Mouse (Mus musculus): Measurements from ENCODE around the gene Paox. TPM values are rescaled to one million over a fixed set of nuclear protein-coding genes. Genes with fewer than 3 reads are reported as not detected.
A peak's percentile ranks its signal among the peaks of the same experiment; 100 is the strongest.
"Not testable (repeated sequence)": the region's sequence is repeated elsewhere in the genome, so short reads cannot be mapped to it uniquely, and the experiment has no call there.

The Paox gene
- polyA plus RNA-seq, 1 experiment from 2014 or later, result 20.5 TPM

GRCm38 (mm10) chr7:140122765-140123164 is 7.2 kb downstream of the Paox start:
- 33% methylated on average over 4 of the region's 4 CpGs for whole genome bisulfite sequencing
- no peak for ATAC-seq (ENCODE audit: insufficient number of reproducible peaks, low FRiP score, low TSS enrichment, low read depth)

DNA sequence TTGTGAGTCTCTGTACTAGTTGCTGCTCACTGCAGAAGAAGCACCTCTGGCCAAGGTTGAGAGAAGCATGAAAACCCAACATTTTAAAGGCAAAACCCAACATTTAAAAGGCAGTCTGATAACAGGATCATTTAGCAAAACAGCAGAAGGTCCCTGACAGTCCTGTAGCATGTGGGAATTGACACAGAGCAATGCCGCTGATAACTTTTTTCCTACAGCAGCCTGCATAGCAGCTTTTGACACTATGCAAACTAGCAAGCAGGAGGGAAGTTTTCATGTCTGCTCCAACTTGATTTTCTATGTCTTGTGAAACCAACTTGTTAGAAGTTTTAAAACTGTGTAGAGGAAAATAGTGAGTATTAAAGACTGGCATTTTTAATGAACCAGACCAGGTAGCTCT is 8.8 kb downstream of the Paox start:
- Histone ChIP-seq H3K36me3 (0 out of 2 replicates have a peak, but pooled peaks cover 5% of the 10 kb centered on the region), H3K4me3 (replicated peaks) (no peak overlapping the region), H3K27me3 (0 out of 2 replicates have a peak, but pooled peaks cover 3% of the 10 kb centered on the region), H3K9me3 (replicated peaks) (no peaks in the 10 kb centered on the region), H3K4me1 (peaks cover 16% of the 10 kb centered on the region), H3K4me2 (replicated peaks) (no peak overlapping the region), H3K9ac (no peak overlapping the region), H3K27ac (replicated peaks) (no peak overlapping the region)
- WGBS, result 93% methylated on average over 1 of the region's 1 CpGs
- no peak for ATAC-seq (ENCODE audit: insufficient number of reproducible peaks, low FRiP score, low TSS enrichment, low read depth)

More at GRCm38 (mm10) chr7:140122765-140123164, 7.2 kb downstream of the Paox start:
- Histone ChIP-seq H3K9ac (no peak overlapping the region), H3K4me1 (peaks cover 16% of the 10 kb centered on the region), H3K4me3 (replicated peaks) (no peak overlapping the region), H3K27ac (replicated peaks) (no peak overlapping the region), H3K27me3 (0 out of 2 replicates have a peak, but pooled peaks cover 3% of the 10 kb centered on the region), H3K4me2 (replicated peaks) (no peak overlapping the region), H3K9me3 (replicated peaks) (no peaks in the 10 kb centered on the region), H3K36me3 (no peaks in the 10 kb centered on the region)

- ATAC-seq (ENCODE audit: insufficient number of reproducible peaks, low FRiP score, low TSS enrichment, low read depth), result peak; percentile 97
Measured at GRCm38 (mm10) chr7:140125278-140126021, 9.9 kb downstream of the Paox start.

GRCm38 (mm10) chr7:140126022-140126350 is 10.4 kb downstream of the Paox start:
- Histone ChIP-seq H3K9ac (peak overlapping the region; percentile 93), H3K27ac (replicated peaks) (0 out of 2 replicates have a peak overlapping the region, but pooled peaks have one; percentile 31), H3K4me2 (replicated peaks) (peak overlapping the region; percentile 74), H3K4me3 (replicated peaks) (peak overlapping the region; percentile 91), H3K4me1 (peaks cover 16% of the 10 kb centered on the region), H3K9me3 (replicated peaks) (no peaks in the 10 kb centered on the region), H3K27me3 (0 out of 2 replicates have a peak, but pooled peaks cover 3% of the 10 kb centered on the region), H3K36me3 (peaks cover 20% of the 10 kb centered on the region)
- 4% methylated on average over 5 of the region's 5 CpGs for WGBS
- ATAC-seq (ENCODE audit: insufficient number of reproducible peaks, low FRiP score, low TSS enrichment, low read depth), result no peak

More at GRCm38 (mm10) chr7:140125278-140126021, 9.9 kb downstream of the Paox start:
- 2% methylated on average over 40 of the region's 40 CpGs for WGBS
- Histone ChIP-seq H3K36me3 (peaks cover 15% of the 10 kb centered on the region), H3K9ac (peak overlapping the region; percentile 93), H3K4me1 (peaks cover 16% of the 10 kb centered on the region), H3K27ac (replicated peaks) (0 out of 2 replicates have a peak overlapping the region, but pooled peaks have one; percentile 31), H3K4me2 (replicated peaks) (peak overlapping the region; percentile 74), H3K9me3 (replicated peaks) (no peaks in the 10 kb centered on the region), H3K27me3 (0 out of 2 replicates have a peak, but pooled peaks cover 3% of the 10 kb centered on the region), H3K4me3 (replicated peaks) (peak overlapping the region; percentile 91)

DNA sequence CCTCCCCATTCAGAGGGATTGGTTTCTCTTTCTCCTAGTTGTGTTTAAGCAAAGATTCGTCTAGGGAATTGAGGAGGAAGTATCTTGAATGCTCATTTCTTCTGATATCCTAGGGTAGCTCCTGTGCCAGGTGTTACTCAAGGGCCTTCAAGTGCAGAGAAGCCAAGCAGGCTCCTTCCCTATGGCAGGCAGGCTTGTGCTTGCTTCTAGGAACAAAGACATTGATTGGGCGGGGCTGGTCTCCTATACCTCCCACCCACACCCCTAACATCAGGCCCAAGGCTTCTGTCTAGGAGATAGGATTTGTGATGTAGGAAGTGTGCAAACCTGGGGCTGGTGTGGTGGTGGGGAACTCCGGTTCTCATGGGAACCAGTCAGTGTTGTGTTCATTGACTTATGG is 11.3 kb downstream of the Paox start:
- WGBS, result 74% methylated on average over 3 of the region's 3 CpGs

GRCm38 (mm10) chr7:140127911-140128310 is 12.3 kb downstream of the Paox start:
- ATAC-seq (ENCODE audit: insufficient number of reproducible peaks, low FRiP score, low TSS enrichment, low read depth), result no peak
- Histone ChIP-seq H3K36me3 (peaks cover 20% of the 10 kb centered on the region), H3K27ac (replicated peaks) (no peak overlapping the region), H3K4me3 (replicated peaks) (no peak overlapping the region), H3K27me3 (no peaks in the 10 kb centered on the region), H3K9ac (no peak overlapping the region), H3K4me2 (replicated peaks) (no peak overlapping the region), H3K4me1 (peaks cover 16% of the 10 kb centered on the region), H3K9me3 (replicated peaks) (no peaks in the 10 kb centered on the region)
- 87% methylated on average over 2 of the region's 2 CpGs for WGBS

More for the DNA sequence above, 11.3 kb downstream of the Paox start:
- peaks cover 16% of the 10 kb centered on the region for H3K4me1 ChIP-seq
- no peak overlapping the region for H3K4me3 ChIP-seq (replicated peaks)
- H3K27ac ChIP-seq (replicated peaks), result no peak overlapping the region
- H3K36me3 ChIP-seq, result peaks cover 20% of the 10 kb centered on the region
- no peaks in the 10 kb centered on the region for H3K27me3 ChIP-seq
- no peak for ATAC-seq (ENCODE audit: insufficient number of reproducible peaks, low FRiP score, low TSS enrichment, low read depth)
- no peaks in the 10 kb centered on the region for H3K9me3 ChIP-seq (replicated peaks)
- 0 out of 2 replicates have a peak overlapping the region, but pooled peaks have one; percentile 19 for H3K4me2 ChIP-seq (replicated peaks)
- H3K9ac ChIP-seq, result no peak overlapping the region

GRCm38 (mm10) chr7:140132184-140132583 is 16.6 kb downstream of the Paox start:
- H3K9me3 ChIP-seq (replicated peaks); ATAC-seq (ENCODE audit: insufficient number of reproducible peaks, low FRiP score, low TSS enrichment, low read depth): not testable (repeated sequence)

DNA sequence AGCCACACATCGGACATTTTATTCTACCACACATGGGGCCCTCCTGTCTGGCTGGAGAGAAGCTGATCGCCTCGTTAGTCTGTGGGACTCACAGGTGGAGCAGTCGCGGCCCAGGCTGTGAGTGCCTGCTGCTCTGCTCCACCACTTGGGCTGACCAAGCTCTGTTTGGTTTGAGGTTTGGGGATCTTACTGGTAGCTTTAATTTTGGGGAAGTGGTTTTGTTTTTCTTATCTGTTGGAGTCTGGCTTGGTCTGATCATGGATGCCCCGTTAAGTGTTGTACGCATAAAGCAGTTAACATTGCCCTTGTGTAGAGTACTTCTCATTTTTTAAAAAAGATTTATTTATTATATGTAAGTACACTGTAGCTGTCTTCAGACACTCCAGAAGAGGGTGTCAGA is 18.4 kb downstream of the Paox start:
- not testable (repeated sequence) for H3K27ac ChIP-seq (replicated peaks); H3K4me2 ChIP-seq (replicated peaks); H3K27me3 ChIP-seq; ATAC-seq (ENCODE audit: insufficient number of reproducible peaks, low FRiP score, low TSS enrichment, low read depth); H3K9ac ChIP-seq; H3K9me3 ChIP-seq (replicated peaks); H3K4me1 ChIP-seq; H3K4me3 ChIP-seq (replicated peaks)
- WGBS, result 94% methylated on average over 7 of the region's 7 CpGs
- peaks cover 24% of the 10 kb centered on the region for H3K36me3 ChIP-seq

More at GRCm38 (mm10) chr7:140132184-140132583, 16.6 kb downstream of the Paox start:
- peaks cover 29% of the 10 kb centered on the region for H3K36me3 ChIP-seq
- H3K27ac ChIP-seq (replicated peaks); H3K4me1 ChIP-seq; H3K9ac ChIP-seq; H3K4me3 ChIP-seq (replicated peaks); H3K4me2 ChIP-seq (replicated peaks); H3K27me3 ChIP-seq: not testable (repeated sequence)
- 83% methylated on average over 7 of the region's 7 CpGs for WGBS

GRCm38 (mm10) chr7:140135106-140135770 is 19.6 kb downstream of the Paox start:
- Histone ChIP-seq H3K4me1 (peaks cover 4% of the 10 kb centered on the region; the same call in 1 of the 2 replicates), H3K27me3 (no peaks in the 10 kb centered on the region), H3K4me3 (replicated peaks) (no peak overlapping the region), H3K27ac (replicated peaks) (no peak overlapping the region), H3K4me2 (replicated peaks) (no peak overlapping the region), H3K9me3 (replicated peaks) (no peaks in the 10 kb centered on the region), H3K36me3 (peaks cover 17% of the 10 kb centered on the region), H3K9ac (no peak overlapping the region)
- ATAC-seq (ENCODE audit: insufficient number of reproducible peaks, low FRiP score, low TSS enrichment, low read depth), result no peak
- WGBS, result 78% methylated on average over 5 of the region's 5 CpGs

DNA sequence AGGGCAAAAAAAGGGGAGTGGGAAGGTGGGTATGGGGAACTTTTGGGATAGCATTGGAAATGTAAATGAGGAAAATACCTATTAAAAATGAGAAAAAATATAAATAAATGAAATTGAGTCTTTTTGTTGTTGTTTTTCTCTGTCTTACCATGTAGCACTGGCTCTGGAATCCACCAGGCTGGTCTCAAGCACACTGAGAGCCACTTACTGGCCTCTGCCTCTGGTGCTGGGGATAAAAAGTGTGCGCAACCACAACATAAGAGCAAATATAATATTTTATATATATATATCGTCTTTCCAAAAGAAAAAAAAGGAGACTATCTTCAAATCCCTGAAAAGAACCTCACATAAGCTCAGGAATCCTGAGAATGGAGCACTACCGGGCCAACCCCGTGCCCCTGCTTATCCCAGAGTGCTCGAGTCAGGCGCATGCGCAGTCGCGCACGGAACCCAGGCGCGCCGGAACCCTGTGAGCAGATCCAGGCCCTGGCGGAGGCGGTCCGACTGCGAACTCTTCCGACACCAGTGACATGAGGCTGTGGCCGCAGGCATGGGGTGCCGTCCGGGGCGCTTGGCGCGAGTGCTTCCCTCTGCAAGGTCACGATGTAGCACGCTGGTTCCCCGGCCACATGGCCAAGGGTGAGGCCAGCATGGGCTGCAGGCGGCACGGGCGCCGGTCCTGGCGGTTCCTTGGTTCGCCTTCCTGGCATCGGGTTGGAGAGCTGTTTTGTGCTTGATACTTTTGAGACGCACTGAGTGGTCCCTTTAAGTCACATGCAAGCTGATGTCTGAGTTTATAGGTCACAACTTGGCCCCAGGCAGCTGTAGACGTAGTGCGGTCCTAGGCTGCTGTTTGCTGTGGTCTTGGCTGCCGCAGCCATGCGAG is 21.8 kb downstream of the Paox start, which contains the start of gene Mtg1:
Gene Mtg1, plus strand, starts transcription at position 430 of the 886 bp plus-strand sequence.
- 2% methylated on average over 39 of the region's 39 CpGs for WGBS
- H3K27ac ChIP-seq (replicated peaks), result peak within 1 kb of the TSS; percentile 85
- no peaks in the 10 kb centered on the region for H3K9me3 ChIP-seq (replicated peaks)
- peak; percentile 97 for ATAC-seq (ENCODE audit: insufficient number of reproducible peaks, low FRiP score, low TSS enrichment, low read depth)
- H3K4me1 ChIP-seq, result peaks cover 4% of the 10 kb centered on the region; the same call in 1 of the 2 replicates
- H3K27me3 ChIP-seq, result no peaks in the 10 kb centered on the region
- H3K9ac ChIP-seq, result peak within 1 kb of the TSS; percentile 66
- H3K36me3 ChIP-seq, result peaks cover 9% of the 10 kb centered on the region
- peak within 1 kb of the TSS; percentile 83 for H3K4me2 ChIP-seq (replicated peaks)
- peak within 1 kb of the TSS; percentile 60 for H3K4me3 ChIP-seq (replicated peaks)

Data from embryonic facial prominence, embryonic 15.5 days (tissue).